Mouse (Mus musculus): ENCODE measurements around the gene Aagab.
A peak's percentile ranks its signal among the peaks of the same experiment; 100 is the strongest.

Aagab gene

GRCm38 (mm10) chr9:63678076-63678475, 75.6 kb downstream of the Aagab start:
- no peak for DNase-seq

GRCm38 (mm10) chr9:63682301-63682700, 79.8 kb downstream of the Aagab start:
- DNase-seq, result no peak

- DNase-seq, result no peak
Measured at GRCm38 (mm10) chr9:63682943-63683342, 80.5 kb downstream of the Aagab start.

GRCm38 (mm10) chr9:63684277-63684676, 81.8 kb downstream of the Aagab start:
- peak; percentile 75 for DNase-seq

GRCm38 (mm10) chr9:63685352-63685751, 82.9 kb downstream of the Aagab start:
- no peak for DNase-seq

GRCm38 (mm10) chr9:63687413-63688015, 85.1 kb downstream of the Aagab start:
- no peak for DNase-seq

GRCm38 (mm10) chr9:63690511-63690910, 88.1 kb downstream of the Aagab start:
- DNase-seq, result no peak

- DNase-seq, result no peak
Measured at GRCm38 (mm10) chr9:63691960-63692359, 89.5 kb downstream of the Aagab start.

Measured in layer of hippocampus, adult 9-11 months (tissue).